Mouse (Mus musculus) stomach, postnatal 0 days (tissue): Measurements from ENCODE around the gene Cldn5. TPM values are rescaled to one million over a fixed set of nuclear protein-coding genes. Genes with fewer than 3 reads are reported as not detected.

Experiments
- ATAC-seq: fragments of 200-750 bp; cut with Nextera tagmentation; 2 replicates; pipeline ENCODE4 v1.8.0; 2017; ENCODE audit not compliant: low FRiP score, low TSS enrichment
- DNase-seq: peaks from one replicate; pipeline ENCODE4 v3.0.0-alpha.2; 2016; ENCODE audit warnings: low spot score
- H3K27ac ChIP-seq: fragments of 300-500 bp; sonication (generic); replicated peaks from 2 replicates; pipeline ENCODE4 v1.5.1; 2014; ENCODE audit warnings: mild to moderate bottlenecking, control low read depth
- H3K27me3 ChIP-seq: fragments of 300-500 bp; sonication (generic); 2 replicates; pipeline ENCODE4 v1.6.1; 2014; ENCODE audit warnings: low read length; ENCODE audit not compliant: control insufficient read depth, insufficient read depth
- H3K36me3 ChIP-seq: fragments of 300-500 bp; sonication (generic); 2 replicates; pipeline ENCODE4 v1.6.1; 2014; ENCODE audit warnings: low read length, mixed read lengths; ENCODE audit not compliant: control insufficient read depth, insufficient read depth
- H3K4me1 ChIP-seq: fragments of 300-500 bp; sonication (generic); replicated peaks from 2 replicates; pipeline ENCODE4 v1.6.1; 2014; ENCODE audit warnings: antibody characterized with exemption; ENCODE audit not compliant: control insufficient read depth, insufficient read depth
- H3K4me2 ChIP-seq: fragments of 300-500 bp; sonication (generic); replicated peaks from 2 replicates; pipeline ENCODE4 v1.6.1; 2014; ENCODE audit warnings: low read depth, mild to moderate bottlenecking, control low read depth, moderate library complexity
- H3K4me3 ChIP-seq: fragments of 300-500 bp; sonication (generic); 2 replicates; pipeline ENCODE4 v1.5.1; 2014; ENCODE audit warnings: low read depth, low read length, control low read depth
- H3K9ac ChIP-seq: fragments of 300-500 bp; sonication (generic); 2 replicates; pipeline ENCODE4 v1.6.1; 2014; ENCODE audit warnings: mild to moderate bottlenecking, low read length, control low read depth, mixed read lengths
- H3K9me3 ChIP-seq: fragments of 300-500 bp; sonication (generic); 2 replicates; pipeline ENCODE4 v1.6.1; 2016; ENCODE audit warnings: low read length; ENCODE audit not compliant: control insufficient read depth
- CTCF ChIP-seq: IDR thresholded peaks from 2 replicates; pipeline ENCODE4 v1.5.1; 2016; ENCODE audit warnings: antibody characterized with exemption, low read depth, mild to moderate bottlenecking, moderate library complexity
- EP300 ChIP-seq: optimal IDR thresholded peaks from 2 replicates; pipeline ENCODE3; 2016; ENCODE audit warnings: antibody characterized with exemption
- WGBS: fragments of 180-500 bp; shearing (Covaris S2); extraction: QIAGEN DNeasy Blood & Tissue Kit; methylation state at CpG from one replicate; pipeline ENCODE4 v1.1.7; 2014; 5-methylcytosine and 5-hydroxymethylcytosine counted together
- polyA plus RNA-seq: library from polyadenylated mRNA; unstranded; fragments of >200 nt; fragmentation: Nextera tagmentation; extraction: Ambion mirVana; gene quantifications from 2 replicates; pipeline ENCODE4 v1.2.1, GENCODE M21; 2015

Gene Cldn5
- polyA plus RNA-seq, 1 experiment from 2014 or later = 19.7 TPM

DNA sequence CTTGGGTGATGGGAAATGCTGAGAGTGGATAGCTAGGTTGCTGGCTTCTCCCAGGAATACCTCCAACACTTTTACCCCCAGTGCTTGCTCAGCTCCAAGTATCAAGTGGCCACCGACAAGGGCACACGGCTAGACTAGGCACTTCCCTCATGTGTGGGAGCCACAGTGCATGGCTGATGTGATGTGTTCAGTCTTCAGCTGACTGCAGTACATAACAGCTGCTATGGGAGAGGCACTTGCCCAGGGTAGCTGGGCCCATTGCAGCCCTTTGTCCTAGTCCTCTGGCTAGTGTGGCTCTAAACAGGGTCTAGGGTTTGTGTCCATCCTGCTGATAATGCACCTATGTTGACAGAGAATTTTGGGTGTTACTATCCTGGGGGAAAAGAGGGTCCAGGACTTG lies 1.8 kb downstream of the Cldn5 start:
- no peaks in the 10 kb centered on the region for H3K9me3 ChIP-seq
- peaks cover 9% of the 10 kb centered on the region; the same call in 1 of the 2 replicates for H3K27me3 ChIP-seq
- no peaks in the 10 kb centered on the region for H3K36me3 ChIP-seq
- TF ChIP-seq EP300 = no peak
- no peak for TF ChIP-seq CTCF
- WGBS = 60% methylated on average over 2 of the region's 2 CpGs
- no peak overlapping the region for H3K27ac ChIP-seq
- no peak for ATAC-seq
- H3K9ac ChIP-seq = no peak overlapping the region
- no peaks in the 10 kb centered on the region for H3K4me1 ChIP-seq
- H3K4me3 ChIP-seq = peak overlapping the region; percentile 39; the same call in 1 of the 2 replicates
- DNase-seq = no peak
- 0 out of 2 replicates have a peak overlapping the region, but pooled peaks have one; percentile 8 for H3K4me2 ChIP-seq

DNA sequence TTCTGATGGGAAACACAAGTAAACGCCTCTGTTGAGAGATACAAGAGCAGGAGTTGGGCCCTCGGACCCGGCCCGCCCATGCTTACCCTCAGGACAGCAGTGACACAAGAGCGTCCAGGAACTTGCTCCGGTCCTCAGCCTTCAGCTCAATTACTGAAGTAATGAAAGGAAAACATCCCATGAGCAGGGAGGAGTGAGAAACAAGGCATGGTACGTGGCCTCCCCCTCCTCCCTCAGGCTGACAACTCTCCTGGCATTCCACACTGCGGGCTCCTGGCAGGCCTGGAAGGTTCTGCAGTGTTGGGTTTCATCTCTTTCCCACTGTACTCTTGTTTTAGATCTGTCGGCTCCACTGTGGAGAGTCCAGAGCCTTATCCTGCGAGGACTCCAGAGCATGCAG lies 5.2 kb downstream of the Cldn5 start:
- WGBS = 96% methylated on average over 10 of the region's 10 CpGs
- Histone ChIP-seq H3K27me3 (peaks cover 6% of the 10 kb centered on the region; the same call in 1 of the 2 replicates), H3K4me3 (no peak overlapping the region), H3K9ac (no peak overlapping the region), H3K9me3 (no peaks in the 10 kb centered on the region), H3K4me2 (no peak overlapping the region), H3K4me1 (no peaks in the 10 kb centered on the region), H3K27ac (no peak overlapping the region), H3K36me3 (no peaks in the 10 kb centered on the region)
- ATAC-seq = no peak
- TF ChIP-seq CTCF = no peak
- TF ChIP-seq EP300 = no peak
- no peak for DNase-seq

DNA sequence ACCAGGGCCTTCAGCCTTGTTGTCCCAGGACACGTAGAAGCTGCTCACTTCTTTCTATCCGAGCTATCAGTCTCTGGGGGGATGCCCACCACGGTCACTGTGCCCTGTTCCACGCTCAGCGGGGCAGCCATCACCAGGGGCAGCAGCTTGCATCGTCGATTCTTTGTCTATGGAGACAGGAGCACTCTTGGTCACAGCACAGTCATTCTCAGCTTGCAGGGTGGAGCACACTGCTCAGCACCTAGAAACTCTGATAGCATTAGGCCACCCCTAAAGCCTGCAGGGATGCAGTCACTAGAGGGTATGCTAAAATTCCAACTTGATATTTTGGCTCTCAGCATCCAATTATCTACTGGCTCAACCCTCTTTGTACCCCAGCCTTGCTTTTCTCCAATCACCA lies 8.4 kb downstream of the Cldn5 start:
- H3K4me2 ChIP-seq = no peak overlapping the region
- H3K4me1 ChIP-seq = no peaks in the 10 kb centered on the region
- TF ChIP-seq CTCF = no peak
- TF ChIP-seq EP300 = no peak
- DNase-seq = no peak
- 92% methylated on average over 7 of the region's 7 CpGs for WGBS
- H3K27me3 ChIP-seq = no peaks in the 10 kb centered on the region
- ATAC-seq = no peak
- H3K9me3 ChIP-seq = no peaks in the 10 kb centered on the region
- H3K36me3 ChIP-seq = no peaks in the 10 kb centered on the region
- no peak overlapping the region for H3K9ac ChIP-seq
- no peak overlapping the region for H3K4me3 ChIP-seq
- H3K27ac ChIP-seq = no peak overlapping the region

DNA sequence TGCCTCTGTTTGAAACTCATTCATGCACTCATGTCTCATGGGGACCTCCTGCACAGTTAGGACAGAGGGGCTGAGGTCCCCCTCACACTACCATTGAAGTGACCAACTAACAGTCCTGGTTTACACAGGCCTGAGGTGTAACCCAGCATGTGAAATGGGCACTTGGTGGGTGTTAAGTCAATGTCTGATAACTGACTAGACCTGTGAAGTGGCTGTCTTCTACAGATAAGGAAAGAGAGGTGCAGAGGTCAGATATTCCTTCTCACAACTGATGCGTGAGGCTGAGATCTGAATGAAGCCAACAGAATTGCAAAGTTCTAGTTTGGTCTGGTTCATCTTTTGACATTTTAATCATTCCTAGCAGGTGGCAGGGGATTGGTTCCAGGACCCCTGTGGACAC lies 8.8 kb downstream of the Cldn5 start:
- ATAC-seq (no peak), DNase-seq (no peak)
- Histone ChIP-seq H3K4me2 (no peak overlapping the region), H3K4me3 (no peak overlapping the region), H3K4me1 (no peaks in the 10 kb centered on the region), H3K27ac (no peak overlapping the region), H3K36me3 (no peaks in the 10 kb centered on the region), H3K27me3 (no peaks in the 10 kb centered on the region), H3K9me3 (no peaks in the 10 kb centered on the region), H3K9ac (no peak overlapping the region)
- TF ChIP-seq CTCF = no peak
- no peak for TF ChIP-seq EP300
- 78% methylated on average over 1 of the region's 1 CpGs for WGBS

DNA sequence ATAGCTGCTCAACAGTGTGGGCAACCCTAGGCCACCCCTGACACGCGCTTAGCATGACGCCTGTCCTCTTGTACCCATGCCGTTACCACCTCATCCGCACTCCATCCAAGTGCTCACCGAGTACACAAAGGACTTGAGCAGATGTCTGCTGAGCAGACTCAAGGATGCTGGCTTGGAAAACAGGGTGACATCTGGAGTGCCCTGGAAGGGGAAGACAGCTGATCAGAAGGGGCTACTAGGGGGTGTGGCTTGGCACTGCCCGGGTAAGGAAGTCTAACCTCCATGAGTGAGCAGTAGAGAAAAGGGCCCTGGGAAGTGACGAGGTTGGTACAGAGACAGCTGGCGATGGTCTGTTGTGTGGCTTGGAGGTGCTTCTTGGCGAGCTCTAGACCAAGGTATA lies 10.0 kb downstream of the Cldn5 start:
- Histone ChIP-seq H3K36me3 (no peaks in the 10 kb centered on the region), H3K9me3 (no peaks in the 10 kb centered on the region), H3K9ac (no peak overlapping the region), H3K4me3 (no peak overlapping the region), H3K4me2 (no peak overlapping the region), H3K4me1 (no peaks in the 10 kb centered on the region), H3K27ac (no peak overlapping the region), H3K27me3 (no peaks in the 10 kb centered on the region)
- DNase-seq (no peak), ATAC-seq (no peak)
- TF ChIP-seq EP300 = no peak
- TF ChIP-seq CTCF = no peak
- 95% methylated on average over 10 of the region's 10 CpGs for WGBS

DNA sequence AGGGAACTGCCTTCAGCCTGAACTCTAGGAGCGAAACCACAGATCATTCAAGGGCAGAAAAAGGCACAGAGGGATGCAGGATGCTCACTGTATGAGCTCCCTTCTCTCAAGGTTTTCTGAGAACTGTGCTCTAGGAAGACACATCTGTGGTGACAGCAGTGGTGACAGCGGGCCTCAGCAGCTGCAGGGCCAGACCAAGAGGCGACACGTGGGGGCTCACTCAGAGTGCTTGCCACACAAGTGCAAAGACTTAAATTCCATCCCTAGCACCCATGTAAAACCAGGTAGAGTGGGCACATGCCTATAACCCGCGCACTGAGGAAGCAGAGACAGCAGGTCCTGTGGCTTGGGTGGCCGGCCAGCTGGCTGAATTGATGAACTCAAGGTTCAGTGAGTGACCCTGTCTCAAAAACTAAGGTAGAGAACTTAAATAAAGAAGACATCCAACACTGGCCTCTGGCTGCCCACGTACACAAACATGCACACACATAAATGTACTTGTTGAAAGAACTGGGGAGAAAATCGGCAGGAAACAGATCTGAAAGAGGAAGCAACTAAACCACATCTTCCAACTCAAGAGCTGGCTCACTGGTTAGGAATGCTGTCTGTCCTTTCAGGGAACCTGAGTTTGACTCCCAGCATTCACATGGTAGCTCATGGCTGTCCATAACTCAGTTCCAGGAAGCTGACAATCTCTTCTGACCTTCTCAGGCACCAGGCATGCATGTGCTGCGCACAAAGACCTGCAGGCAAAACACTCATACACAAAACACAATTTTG lies 12.2 kb downstream of the Cldn5 start:
- Histone ChIP-seq H3K36me3 (no peaks in the 10 kb centered on the region), H3K27ac (no peak overlapping the region), H3K4me3 (no peak overlapping the region), H3K9ac (no peak overlapping the region), H3K4me2 (no peak overlapping the region), H3K4me1 (no peaks in the 10 kb centered on the region), H3K9me3 (no peaks in the 10 kb centered on the region), H3K27me3 (no peaks in the 10 kb centered on the region)
- ATAC-seq (no peak), DNase-seq (no peak)
- whole genome bisulfite sequencing = 84% methylated on average over 10 of the region's 10 CpGs
- TF ChIP-seq CTCF = no peak
- TF ChIP-seq EP300 = no peak
